In genomic region chr5:90160281-90160680, GRCm38 (mm10) we compare ENCODE assay signal across 31 mouse cellular contexts.
"Had no signal": no experiment of that assay in that cellular context is flagged by ENCODE, and none has a peak within 500 bp of the region (broad histone marks: within the 10 kb centered on the region; RNA-seq: fewer than 3 reads in every experiment).

No protein-coding gene starts in this region.

- H3K27ac ChIP-seq: limb, embryonic 10.5 days; limb, embryonic 12.5 days; limb, embryonic 13.5 days; limb, embryonic 15.5 days; liver, embryonic 12.5 days; liver, embryonic 13.5 days; liver, embryonic 14.5 days; liver, embryonic 15.5 days; lung, embryonic 15.5 days; macrophage; midbrain, embryonic 10.5 days; midbrain, embryonic 12.5 days; midbrain, embryonic 13.5 days; midbrain, embryonic 15.5 days had no signal

- ATAC-seq: liver, embryonic 12.5 days; liver, postnatal 0 days; lung, postnatal 0 days; midbrain, embryonic 13.5 days; midbrain, embryonic 15.5 days; midbrain, embryonic 16.5 days had no signal

- H3K27me3 ChIP-seq: limb, embryonic 13.5 days; limb, embryonic 15.5 days; liver, embryonic 12.5 days; liver, embryonic 13.5 days; liver, embryonic 15.5 days; lung, embryonic 15.5 days; megakaryocyte, embryonic 14.5 days; midbrain, embryonic 12.5 days; midbrain, embryonic 13.5 days; midbrain, embryonic 15.5 days had no signal

- H3K4me1 ChIP-seq: limb, embryonic 15.5 days; liver, embryonic 12.5 days; liver, embryonic 13.5 days; liver, embryonic 15.5 days; lung, embryonic 15.5 days; megakaryocyte, embryonic 14.5 days; midbrain, embryonic 10.5 days; midbrain, embryonic 12.5 days; midbrain, embryonic 13.5 days; midbrain, embryonic 15.5 days had no signal

- H3K9me3 ChIP-seq: limb, embryonic 10.5 days; limb, embryonic 12.5 days; limb, embryonic 13.5 days; limb, embryonic 15.5 days; liver, embryonic 12.5 days; liver, embryonic 13.5 days; liver, embryonic 15.5 days; lung, embryonic 15.5 days; midbrain, embryonic 10.5 days; midbrain, embryonic 12.5 days; midbrain, embryonic 13.5 days; midbrain, embryonic 15.5 days had no signal

- H3K9ac ChIP-seq: limb, embryonic 12.5 days; limb, embryonic 13.5 days; limb, embryonic 15.5 days; liver, embryonic 12.5 days; liver, embryonic 13.5 days; liver, embryonic 14.5 days; liver, embryonic 15.5 days; liver, postnatal 0 days; lung, embryonic 14.5 days; lung, embryonic 15.5 days; midbrain, embryonic 12.5 days; midbrain, embryonic 13.5 days; midbrain, embryonic 15.5 days had no signal

- H3K4me3 ChIP-seq: limb, embryonic 10.5 days; limb, embryonic 12.5 days; limb, embryonic 13.5 days; limb, embryonic 15.5 days; liver, embryonic 12.5 days; liver, embryonic 13.5 days; liver, embryonic 15.5 days; lung, embryonic 15.5 days; megakaryocyte, embryonic 14.5 days; midbrain, embryonic 10.5 days; midbrain, embryonic 12.5 days; midbrain, embryonic 13.5 days; midbrain, embryonic 15.5 days; myocyte had no signal

- H3K4me2 ChIP-seq: limb, embryonic 12.5 days; limb, embryonic 13.5 days; limb, embryonic 15.5 days; liver, embryonic 11.5 days; liver, embryonic 12.5 days; liver, embryonic 13.5 days; liver, embryonic 15.5 days; lung, embryonic 14.5 days; lung, embryonic 15.5 days; midbrain, embryonic 11.5 days; midbrain, embryonic 12.5 days; midbrain, embryonic 13.5 days; midbrain, embryonic 15.5 days had no signal

- H3K36me3 ChIP-seq: limb, embryonic 10.5 days; limb, embryonic 12.5 days; limb, embryonic 13.5 days; limb, embryonic 15.5 days; liver, embryonic 12.5 days; liver, embryonic 13.5 days; liver, embryonic 15.5 days; lung, embryonic 15.5 days; midbrain, embryonic 10.5 days; midbrain, embryonic 12.5 days; midbrain, embryonic 13.5 days; midbrain, embryonic 15.5 days had no signal

- DNase-seq: left cerebral cortex, postnatal 4 days; liver; liver, embryonic 13.5 days; liver, postnatal 0 days; lung, adult 18-20 months; lung, adult 2 months; lung, embryonic 14.5 days; lung, postnatal 10 days; lung, postnatal 14 days; lung, postnatal 36 days; lung, postnatal 4 days; midbrain, embryonic 14.5 days had no signal
